Mouse (Mus musculus) kidney, postnatal 36 days (tissue): ENCODE results near the gene Kcne4.
"Not testable (repeated sequence)": the region's sequence is repeated elsewhere in the genome, so short reads cannot be mapped to it uniquely, and the experiment has no call there.

Experiments used
- DNase-seq, 2 experiments: peaks; one replicate each; pipeline ENCODE4 v3.0.0; 2021 to 2022; ENCODE audit warnings: mixed read lengths in 2 of 2

Kcne4 gene

DNA sequence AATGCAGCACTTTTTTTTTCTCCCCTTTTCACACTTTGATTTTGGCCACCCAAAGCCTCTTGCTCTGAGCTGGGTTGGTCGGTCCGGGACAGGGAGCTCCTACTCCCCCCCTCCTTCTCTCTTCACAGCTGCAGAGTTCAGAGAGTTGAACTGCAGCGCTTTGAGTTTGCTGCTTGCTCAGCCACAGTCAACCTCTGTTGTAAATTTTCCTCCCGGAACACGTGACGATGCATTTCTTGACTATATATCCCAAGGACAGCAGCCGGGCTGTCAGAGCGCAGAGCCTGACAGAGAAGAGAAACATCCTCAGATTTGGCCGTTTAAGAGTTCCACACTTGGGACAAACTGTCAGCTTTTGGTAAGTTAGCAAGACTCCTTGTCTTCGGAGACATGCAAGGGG is at the start of gene Kcne4:
TSS of gene Kcne4 (plus strand) at position 120 of the 400 bp plus-strand sequence.
- DNase-seq = peak; percentile 44 to 53

DNA sequence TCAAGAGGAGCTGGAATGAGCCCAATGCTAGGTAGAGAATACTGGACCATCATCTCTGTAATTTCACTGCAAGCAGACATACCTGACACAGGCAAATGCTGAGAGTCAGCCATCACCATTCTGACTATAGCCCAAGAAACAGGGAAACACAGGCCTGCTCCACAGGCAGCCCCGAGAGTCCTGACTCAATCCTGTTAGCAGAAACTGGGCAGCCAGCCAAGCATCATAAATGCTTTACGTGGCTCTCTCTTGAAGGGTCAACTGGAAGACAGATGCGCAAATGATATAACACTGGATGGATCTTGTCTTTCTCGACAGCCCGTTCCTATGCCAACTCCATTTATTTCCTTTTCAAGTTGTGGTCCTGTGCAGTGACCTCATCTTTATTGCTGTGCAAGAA is 34.7 kb upstream of the Kcne4 start:
- DNase-seq = peak; percentile 19 to 37

DNA sequence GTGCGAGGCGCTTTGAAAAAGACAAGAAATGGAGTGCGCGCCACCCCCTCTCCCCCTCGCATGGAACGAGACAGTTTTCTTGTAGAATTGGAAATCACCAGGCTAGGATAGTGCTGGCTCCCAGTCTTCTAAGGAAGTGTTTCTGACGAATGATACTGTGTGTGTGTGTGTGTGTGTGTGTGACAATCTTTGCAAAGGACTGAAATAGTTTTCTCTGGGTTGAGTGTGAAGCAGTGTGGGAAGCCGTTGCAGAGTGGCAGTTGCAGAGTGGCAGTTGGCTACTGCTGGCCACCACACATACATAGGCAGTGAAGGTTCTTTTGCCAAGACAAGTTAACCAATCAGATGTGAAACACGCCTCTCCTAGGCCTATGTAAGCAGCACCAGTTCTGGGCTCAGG is 31.6 kb upstream of the Kcne4 start:
- DNase-seq = not testable (repeated sequence)

DNA sequence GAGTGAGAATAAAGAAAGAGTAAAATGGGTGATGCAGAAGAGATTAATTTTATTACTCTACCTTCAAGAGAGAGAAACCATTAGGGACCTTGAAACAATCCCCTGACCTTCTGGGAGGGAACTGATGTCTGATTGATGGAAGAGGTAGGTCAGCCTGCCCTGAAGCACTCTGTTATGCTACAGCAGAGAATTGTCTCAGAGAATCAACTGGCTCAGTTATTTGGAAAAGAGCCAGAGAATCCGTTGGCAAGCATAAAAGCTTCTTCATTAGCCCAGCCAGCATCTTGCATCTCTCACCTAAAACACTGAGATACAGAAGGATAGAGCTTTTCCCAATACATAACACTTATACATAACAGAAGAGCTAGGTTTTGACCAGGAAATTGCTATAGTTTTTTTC is 26.8 kb upstream of the Kcne4 start:
- DNase-seq = no peak

DNA sequence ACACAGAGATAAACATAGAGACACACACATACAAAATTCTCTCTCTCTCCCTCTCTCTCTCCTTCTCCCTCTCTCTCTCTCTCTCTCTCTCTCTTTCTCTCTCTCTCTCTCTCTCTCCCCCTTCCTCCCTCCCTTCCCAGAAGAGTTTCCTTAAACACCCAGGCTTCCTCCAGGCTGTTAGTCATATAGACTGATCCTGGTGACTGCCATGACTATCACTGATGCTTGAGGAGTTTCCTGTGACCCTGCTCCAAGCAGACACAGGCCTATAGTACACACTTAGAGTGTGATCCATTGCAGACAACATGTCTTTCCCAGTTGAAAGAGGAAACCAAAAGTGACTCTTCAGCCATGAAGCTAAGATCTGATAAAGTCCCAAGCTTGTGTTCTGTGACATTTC is 9.1 kb upstream of the Kcne4 start:
- no peak for DNase-seq

DNA sequence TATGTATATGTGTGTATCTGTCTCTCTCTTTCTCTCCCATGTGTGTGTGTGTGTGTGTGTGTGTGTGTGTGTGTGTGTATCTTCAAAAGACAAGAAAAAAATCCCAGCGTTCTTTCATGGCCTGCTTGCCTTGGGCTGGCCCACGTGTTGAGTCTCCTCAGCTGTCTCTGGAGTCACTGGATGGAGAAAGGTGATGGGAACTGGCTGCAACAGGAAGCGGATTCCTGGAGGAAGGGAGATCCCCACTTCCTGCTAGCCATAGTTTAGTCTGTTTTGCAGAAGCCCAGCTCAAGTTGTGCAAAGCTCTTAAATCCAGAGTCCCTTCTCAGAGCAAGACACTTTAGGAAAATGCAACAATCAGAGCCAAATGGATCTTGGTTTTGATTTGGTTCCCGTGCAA is 6.7 kb upstream of the Kcne4 start:
- no peak for DNase-seq

DNA sequence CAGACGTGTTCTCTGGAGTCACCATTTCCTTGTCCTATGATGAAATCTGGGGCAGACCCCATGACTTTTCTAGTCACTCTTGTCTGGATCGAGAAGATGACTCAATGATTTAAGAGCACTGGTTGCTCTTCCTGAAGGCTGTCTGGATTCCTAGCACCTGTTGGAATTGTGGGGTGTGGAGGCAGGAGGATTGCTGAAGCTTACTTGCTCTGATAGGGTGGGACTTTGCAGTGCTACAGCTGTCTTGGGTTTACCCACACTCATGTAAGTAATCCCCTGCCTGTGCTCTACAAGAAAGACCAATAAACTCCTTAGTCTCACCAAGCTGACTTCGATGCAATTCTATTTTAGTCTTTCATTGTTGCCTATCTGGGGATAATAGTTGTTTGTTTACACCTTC is 5.7 kb upstream of the Kcne4 start:
- DNase-seq = no peak

DNA sequence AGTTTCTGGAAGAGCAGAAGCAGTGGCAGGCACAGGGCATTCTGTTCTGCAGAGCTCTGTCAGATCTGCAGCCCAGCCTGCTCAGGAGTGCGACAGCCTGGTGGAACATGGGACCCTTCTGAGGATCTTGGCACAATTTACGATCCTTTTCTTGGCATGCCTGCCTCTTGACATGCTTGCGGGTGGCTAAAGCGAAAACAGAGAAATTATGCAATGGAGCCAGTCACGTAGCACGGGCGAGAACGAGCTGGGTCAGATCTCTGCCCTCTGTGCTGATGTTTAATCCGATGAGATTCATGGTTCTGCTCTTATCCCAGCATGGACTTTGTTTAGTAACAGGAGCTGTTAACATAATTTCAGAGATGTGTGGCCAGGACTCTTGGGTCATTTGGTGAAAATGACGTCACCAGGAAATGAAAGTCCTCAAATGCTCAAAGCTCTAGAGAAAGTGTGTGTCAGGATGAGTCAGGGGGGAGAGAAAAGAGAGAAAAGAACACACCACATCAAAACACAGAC is 4.5 kb upstream of the Kcne4 start:
- DNase-seq = peak; percentile 35 to 52

DNA sequence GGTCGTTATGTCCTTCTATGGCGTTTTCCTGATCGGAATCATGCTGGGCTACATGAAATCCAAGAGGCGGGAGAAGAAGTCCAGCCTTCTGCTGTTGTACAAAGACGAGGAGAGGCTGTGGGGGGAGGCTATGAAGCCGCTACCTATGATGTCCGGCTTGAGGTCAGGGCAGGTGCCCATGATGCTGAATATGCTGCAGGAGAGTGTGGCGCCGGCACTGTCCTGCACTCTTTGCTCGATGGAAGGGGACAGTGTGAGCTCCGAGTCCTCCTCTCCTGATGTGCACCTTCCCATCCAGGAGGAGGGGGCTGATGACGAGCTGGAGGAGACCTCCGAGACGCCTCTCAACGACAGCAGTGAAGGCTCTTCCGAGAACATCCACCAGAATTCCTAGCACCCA is 1.2 kb downstream of the Kcne4 start:
- no peak for DNase-seq

DNA sequence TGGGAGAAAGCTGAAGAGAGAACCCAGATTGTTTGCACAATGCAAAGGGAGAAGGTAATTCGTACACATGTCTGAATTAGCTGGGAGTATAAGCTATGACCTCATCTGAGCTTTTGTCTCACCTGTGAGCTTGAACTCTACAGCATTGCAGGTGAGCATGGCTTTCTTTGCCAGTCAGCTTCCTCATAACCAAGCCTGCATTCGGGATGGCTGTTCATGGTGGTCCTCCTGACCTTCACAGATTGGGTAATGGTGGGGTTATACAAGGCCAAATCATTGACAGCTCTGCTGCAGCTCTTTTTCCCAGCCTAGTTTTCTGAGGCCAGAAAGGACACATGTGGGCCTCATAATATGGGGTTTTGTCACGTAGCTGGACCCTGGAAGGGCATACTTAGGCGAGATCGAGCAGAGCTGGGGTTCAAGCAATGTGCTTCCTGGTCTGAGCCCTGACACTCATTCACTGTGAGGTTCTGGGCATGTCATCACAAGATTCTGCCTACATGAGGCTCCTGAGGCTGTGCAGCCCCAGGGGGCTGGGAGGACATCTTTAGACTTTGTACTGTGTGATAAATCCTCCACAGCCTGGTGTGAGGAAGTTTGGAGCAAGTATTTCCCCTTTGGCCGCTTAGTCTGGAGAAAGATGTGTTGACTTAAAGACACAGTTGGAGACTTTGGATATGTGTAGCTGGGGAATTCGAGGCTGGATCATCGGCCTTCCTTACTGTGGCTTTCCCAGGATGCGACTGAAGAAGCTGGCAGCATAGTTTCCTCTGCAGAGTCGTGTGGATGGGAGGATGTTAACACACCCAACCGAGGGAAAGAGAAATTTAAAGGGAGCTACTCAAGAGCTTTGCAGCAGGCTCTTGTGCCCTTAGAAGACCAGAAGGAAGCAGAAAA is 2.3 kb downstream of the Kcne4 start:
- no peak for DNase-seq

DNA sequence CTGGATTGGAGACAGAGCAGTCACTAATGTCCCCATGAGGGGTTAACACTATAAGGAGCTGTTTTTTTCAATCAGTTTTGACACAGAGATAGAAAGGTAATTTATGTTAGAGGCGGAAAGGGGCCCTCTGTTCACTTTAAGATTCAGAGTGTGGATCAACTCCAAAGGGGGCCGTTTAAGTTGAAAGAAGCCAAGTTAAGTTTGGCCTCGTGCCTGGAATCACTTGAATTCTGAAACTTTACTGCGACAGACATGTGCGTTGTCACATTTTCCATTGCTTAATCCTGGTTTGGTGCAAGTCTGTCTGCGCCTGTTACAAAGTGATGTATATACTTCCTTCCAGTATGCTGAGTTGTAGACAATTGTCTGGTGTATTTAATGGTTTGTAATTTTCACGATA is 3.0 kb downstream of the Kcne4 start:
- peak; percentile 28 to 47 for DNase-seq

DNA sequence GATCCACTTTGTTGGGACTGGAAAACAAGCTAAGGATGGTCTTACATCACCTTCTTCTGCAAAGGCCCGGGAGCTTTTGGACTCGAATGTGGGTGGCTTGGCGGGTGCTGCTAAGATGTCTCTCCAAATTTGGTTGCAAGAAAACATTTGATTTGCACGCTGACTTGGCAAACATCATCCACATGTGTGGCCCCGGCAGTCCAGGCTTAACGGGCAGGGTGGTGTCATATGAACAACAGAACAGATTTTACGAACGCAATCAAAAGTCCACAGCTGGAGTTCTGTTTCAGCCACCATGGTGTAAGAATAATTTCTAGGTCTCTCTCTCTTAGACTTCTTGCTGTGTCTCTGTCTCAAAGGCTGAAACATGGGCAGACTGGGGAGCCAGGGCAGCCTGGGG is 3.6 kb downstream of the Kcne4 start:
- DNase-seq = no peak

DNA sequence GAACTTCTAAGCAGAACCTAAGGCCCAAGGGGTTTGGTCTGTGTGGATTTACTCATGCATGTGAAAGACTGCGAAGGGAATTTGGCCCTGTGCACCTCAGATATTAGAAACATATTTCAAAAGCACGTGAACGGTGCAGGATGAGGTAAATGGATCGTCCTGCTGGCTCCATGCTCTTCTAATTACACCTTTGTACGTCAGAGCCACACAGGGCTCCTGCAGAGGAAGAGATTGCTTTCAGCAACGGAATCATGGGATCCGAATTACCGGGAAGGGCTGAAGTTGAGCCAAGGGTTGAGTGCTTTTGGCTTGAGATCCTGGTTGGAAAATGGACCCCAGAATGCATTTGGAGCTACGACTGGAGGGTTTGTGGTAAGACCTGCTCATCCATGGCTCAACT is 4.6 kb downstream of the Kcne4 start:
- no peak for DNase-seq

DNA sequence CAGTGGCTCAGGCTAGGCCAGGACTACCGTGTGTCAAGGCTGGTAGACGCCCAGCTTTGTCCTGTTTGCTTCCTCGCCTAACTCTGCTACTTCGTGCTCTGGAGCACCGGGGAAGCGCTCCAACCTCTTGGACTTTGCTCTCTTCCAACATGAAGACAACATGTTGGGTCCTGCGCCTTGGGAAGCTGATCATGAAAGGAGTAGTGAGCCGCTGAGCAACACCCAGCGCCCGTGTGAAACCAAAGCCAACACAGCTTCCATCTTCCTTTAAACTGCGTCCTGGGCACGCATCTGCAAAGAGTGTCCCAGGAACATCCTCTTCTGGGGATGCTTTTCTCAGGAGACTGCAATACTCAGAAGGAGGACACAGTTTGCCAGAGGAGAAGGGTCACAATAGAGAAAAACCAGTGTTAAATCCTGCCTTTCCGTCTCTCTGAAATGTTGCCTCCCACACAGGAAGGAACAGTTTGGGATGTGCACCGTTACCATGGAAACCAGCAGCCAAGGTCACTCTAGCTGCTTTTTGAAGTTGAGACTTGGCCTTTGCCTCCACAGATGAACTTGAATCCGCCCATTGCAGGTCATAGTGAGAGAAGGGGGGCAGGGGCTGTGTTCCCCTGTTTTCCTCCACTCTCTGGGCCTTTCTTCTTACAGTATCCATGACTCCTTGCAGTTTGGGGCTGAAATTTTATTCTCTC is 5.3 kb downstream of the Kcne4 start:
- peak in 1 of 2 experiments; percentile 22 for DNase-seq

DNA sequence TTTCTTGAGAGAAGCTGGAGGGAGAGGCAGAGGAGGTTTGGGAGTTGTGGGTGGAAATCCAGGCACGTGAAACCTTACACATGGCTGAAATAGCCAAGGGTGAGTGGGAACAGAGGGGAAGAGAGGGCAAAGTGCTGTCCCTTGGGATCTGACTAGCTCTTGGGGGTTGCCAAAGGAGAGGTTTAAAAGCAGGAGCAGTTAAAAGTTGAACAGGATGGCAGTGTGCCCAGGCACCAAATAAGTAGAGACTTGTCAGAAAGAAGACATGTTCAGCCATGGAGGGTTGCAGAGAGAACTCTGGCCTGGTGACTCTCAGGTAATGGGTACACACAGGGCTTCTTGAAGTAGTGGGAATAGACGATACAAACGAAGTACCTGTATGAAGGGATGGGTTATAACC is 8.7 kb downstream of the Kcne4 start:
- peak; percentile 80 to 84 for DNase-seq

DNA sequence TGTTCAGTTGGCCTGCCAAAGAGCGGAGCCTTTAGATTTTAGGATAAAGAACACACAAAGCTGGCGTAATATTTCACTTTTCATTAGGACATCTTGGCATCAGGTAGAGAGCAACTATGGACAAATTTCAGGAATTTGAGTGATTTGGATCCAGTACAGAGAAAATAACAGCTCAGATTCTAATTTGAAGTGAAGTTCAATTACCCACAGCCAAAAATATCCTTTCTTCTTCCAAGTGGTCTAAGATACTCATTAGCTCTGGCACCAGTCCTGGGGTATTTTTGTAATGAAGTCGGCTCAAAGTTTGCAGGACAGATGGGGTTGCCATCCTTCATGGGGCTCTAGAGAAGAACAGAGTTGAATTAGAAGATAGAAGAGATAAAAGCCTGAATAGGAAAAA is 21.9 kb downstream of the Kcne4 start:
- no peak for DNase-seq

DNA sequence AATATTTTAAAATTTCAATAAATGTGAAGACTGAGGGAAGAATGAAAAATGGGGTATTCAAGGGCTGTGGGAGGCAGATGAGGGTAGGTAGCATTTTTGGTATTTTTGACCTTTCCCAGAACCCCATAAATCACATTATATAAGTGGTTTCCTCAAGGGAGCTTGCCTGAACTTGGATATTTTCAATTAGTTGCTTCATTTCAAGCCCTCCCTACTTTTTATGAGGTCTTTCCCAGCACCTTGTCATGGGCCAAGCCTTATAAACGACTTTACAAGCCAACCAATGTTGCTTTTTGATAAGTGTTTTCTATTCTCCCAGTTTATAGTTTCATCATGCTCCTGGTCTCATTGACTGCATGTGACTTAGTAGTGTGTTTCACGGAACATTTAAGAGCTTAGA is 24.2 kb downstream of the Kcne4 start:
- DNase-seq = no peak

DNA sequence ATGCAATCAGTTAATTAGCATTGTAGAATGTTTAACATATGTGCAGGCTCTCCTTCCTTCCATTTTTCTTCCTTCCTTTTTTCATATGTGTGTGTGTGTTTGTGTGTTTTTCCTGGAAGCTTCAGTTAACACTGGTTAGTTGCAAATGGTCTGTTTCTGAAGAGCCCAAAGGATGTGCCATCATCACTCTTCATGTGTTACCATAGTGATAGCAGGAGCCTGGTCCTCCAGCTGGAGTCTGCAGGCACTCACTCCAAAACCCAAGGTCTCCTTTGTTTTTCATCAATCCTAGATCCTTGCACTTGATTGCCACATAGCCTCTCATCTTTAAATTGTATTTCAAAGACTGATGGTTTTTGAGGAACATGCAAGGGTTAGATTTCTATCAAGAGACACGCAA is 29.1 kb downstream of the Kcne4 start:
- DNase-seq = no peak

DNA sequence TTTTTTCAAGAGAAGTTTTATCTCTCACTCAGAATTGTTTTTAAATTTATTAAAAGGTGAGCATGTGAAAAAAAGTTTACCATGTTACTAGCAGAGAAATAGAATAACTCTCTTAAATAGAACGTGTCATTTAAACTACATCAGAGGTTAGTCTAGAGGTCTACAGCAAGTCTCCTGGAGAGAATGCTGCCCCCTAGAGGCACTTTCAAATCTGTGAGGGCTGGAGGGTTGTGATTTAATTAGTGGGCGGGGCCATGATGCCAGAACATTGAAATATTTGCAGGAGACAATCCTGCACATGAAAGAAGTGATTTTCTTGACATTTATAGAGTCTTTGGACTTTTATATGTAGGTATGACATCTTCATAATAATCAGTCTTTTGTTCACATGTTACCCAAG is 29.9 kb downstream of the Kcne4 start:
- DNase-seq = peak; percentile 59 to 78

DNA sequence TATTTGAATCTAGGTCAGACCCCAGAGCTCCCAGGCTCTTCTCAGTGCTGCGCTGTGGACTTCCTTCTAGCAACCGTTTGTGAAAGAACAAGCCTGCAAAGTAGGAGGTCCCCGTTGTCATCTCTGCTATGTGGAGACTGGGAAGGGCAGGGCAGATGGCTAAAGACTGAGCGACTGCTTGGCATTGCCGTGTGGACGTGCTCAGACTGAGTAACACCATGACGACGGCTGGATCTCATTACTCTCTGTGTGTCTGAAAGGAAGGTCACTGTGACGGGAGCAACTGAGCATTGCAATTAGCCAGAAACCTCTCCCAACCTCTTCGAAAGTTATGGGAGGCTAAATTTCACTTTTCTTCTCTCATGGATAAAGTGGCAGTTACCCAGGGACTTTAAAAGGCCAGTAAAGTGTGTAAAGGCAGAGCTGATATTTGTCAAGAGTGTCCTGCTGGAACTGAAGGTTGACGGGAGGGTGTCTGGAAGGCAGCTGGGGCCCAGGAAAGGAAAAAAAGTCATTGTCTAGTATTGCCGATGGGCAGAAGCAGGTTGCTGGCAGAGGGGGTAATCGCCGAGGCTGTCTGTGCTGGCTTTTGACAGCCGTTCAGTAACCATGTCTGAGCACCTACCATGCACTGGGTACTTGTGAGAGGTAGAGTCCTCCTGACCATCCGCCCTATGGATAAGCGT is 36.0 kb downstream of the Kcne4 start:
- peak in 1 of 2 experiments; percentile 10 for DNase-seq

DNA sequence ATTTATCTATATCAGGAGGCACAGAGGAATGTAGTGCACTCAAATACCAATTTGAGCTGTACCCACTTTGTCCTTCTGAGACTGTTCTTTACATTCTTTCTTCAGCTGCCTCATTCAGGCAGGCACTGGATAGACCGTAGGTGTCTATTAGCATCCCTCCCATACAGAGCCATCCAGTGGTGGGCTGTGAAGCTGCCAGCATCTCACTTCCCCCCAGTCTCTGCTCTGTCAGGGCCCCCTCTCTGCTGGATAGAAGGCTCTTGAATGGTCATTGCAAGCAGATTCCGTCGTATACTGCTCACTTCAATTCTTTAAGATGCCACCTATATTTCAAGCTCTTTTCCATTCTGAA is 36.5 kb downstream of the Kcne4 start:
- DNase-seq = no peak

DNA sequence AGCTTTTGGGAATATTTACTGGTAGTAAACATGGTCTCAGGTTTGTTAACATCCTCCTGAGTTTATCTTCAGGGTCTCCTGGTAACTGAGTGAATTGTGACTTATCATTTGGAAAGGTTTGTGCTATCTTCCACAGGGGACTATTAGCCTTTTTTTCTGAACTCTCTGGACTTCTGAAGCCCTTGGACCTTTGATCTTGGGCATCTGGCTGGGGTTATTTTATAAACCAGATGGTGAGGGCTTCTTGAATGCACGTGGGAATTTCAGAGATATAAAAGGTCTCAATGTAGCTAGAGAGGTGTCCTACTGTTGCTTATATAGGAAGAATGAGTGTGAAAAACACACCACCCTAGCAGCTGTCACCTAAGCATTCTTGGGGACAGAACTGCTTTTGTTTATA is 37.7 kb downstream of the Kcne4 start:
- peak; percentile 23 to 30 for DNase-seq

DNA sequence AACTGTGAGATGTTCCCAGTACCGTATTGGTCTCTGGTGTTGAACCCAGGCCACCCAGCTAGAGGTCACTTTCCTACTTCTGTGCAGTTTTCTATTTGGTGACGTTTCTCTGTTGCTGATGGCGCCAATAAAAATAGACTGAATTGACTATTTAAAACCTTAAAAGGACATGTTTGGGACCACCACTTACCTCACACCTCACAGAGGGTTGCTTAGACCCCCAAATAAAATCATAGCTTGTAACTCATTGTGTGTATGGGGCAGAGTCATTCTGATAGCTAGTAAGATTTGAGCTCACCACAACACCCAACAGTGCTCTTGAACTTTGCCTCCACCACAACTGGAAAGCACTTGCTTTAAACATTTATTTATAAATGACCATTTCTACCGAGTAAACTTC is 43.0 kb downstream of the Kcne4 start:
- no peak for DNase-seq

DNA sequence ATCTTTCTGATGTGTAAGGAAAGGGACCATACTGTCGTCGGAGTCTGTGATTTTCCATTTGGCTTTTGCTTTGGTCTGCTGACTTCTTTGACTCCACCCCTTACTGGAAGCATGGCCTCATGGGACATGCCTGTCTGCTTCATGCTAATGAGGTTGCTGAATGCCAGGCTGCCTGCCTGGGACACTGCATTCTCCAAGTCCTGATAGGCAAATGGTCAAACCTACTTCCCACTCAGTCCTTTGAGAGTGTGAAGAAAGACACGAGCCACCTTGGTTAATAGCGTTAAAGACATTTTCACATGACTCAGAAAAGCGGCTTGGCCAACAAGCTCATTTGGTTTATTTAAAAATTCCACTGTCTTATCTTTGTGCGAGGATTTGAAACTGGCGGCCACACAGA is 43.5 kb downstream of the Kcne4 start:
- DNase-seq = peak; percentile 41 to 60
